Mouse (Mus musculus): Measurements from ENCODE around the gene Lrrk1. TPM values are rescaled to one million over a fixed set of nuclear protein-coding genes. Genes with fewer than 3 reads are reported as not detected.

Gene Lrrk1
- total RNA-seq, 4 experiments from 2014 or later = 2.2 to 3.8 (median 2.9) TPM

- DNase-seq (ENCODE audit: low spot score in 2 of 2) = no peak
These were observed 84.1 kb downstream of the Lrrk1 start for GRCm38 (mm10) chr7:66303922-66304660.

DNA sequence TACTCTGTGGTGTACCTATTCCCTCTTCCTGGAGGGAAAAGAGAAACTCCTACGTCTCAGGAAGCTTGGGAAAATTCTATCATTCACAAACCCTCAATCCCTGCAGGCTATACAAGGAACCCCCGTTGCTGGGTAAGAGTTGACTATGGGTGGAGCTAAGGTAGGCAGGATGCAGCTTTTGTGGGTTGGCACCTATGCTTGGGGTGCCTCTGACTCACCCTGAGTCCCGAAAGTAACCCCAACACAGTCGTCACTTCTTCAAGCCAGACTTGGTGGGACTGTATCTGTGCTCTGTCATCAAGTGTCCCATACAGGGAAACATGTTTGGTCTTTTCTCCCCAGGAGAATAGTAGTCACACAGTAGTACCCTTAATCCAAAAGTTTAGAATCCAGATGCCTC, 86.7 kb downstream of the Lrrk1 start:
- no peak for DNase-seq (ENCODE audit: low spot score in 2 of 2)

DNA sequence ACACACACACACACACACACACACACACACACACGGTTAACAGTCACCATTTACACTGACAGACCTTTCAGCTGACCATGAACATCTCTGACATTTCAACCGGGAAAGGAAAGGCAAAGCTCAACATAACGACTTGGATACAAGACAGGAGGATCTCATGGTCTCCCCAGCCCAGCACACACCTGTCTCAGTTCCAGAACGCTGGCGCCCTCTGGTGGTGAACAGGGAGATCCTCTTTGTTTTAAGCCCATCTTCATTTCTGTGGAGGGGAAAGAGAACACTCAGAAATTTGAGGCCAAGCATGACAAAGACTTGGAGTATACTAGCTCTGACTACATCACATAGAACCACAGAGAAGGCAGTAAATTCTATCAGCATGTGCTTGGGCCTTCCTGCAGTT, 87.5 kb downstream of the Lrrk1 start:
- DNase-seq (ENCODE audit: low spot score in 2 of 2) = peak; percentile 31 to 38

- DNase-seq (ENCODE audit: low spot score in 2 of 2) = no peak
These were observed 90.5 kb downstream of the Lrrk1 start for GRCm38 (mm10) chr7:66297656-66298021.

- no peak for DNase-seq (ENCODE audit: low spot score in 2 of 2)
These were observed 91.1 kb downstream of the Lrrk1 start for GRCm38 (mm10) chr7:66296921-66297655.

GRCm38 (mm10) chr7:66292552-66293376, 95.4 kb downstream of the Lrrk1 start:
- no peak for DNase-seq (ENCODE audit: low spot score in 2 of 2)

DNA sequence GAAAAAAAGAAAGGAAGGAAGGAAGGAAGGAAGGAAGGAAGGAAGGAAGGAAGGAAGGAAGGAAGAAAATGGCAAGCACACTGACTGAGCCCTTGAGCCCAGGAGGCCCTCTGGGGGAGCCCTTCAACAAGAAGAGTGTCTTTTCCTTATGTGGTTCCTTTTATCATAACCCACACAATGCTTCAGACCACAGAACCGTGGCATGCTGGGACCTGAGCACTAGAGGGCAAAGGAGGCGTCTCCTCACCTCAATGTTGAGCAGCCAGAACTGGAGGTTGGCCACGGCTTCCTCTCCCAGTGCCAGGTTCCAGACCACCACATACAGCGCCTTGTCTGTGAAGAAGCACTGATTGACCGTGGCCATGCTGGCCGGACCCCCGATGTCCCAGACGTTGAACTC, 96.1 kb downstream of the Lrrk1 start:
- DNase-seq (ENCODE audit: low spot score in 2 of 2) = no peak

DNA sequence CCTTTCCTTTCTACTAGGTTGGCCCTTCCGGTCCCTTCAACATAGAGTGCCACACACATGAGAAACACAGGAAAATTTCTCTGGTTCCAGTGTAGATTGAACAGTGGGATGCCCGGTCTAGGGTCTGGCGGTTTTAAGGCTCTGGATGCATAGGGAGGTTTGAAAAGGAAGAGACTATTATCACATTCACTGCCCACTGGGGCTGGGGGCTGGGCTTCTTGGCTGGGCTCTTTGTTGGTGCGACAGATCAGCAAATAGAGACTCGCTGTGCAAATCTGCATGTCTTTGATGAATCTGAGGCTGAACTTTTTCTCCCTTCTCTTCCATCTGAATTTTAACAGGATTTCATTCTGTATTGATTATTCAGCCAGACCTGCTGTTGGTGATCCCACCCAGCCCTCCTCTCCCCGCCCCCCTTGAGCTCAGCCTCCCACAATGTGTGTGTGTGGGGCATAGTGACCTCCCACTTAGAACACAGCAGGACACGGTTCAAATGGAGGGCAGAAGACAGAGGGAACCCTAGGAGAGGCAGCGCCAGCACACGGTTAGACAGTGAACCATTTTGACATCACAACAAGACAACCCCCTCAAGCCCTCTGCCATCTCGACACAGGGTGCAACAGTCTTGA, 105.1 kb downstream of the Lrrk1 start:
- DNase-seq (ENCODE audit: low spot score in 2 of 2) = no peak

DNA sequence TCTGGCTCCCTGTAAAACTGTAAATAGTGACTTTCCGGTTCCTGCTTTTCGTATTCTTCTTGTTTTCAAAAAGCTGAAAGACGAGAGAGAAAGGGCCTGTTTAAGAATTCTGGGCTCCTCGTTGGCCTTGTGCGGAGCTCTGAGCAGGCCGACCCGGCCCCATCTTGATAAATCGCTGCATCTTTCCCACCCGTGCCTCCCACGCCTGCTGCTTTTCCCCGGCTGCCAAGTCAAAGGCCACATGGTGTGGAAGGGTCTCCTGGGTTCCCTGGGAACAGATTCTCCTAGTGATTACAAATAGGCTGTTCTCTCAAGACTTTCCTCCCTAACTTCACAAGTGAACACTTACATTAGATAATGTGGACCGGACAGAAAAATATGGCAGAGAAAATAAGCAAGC, 105.9 kb downstream of the Lrrk1 start:
- DNase-seq (ENCODE audit: low spot score in 2 of 2) = no peak

DNA sequence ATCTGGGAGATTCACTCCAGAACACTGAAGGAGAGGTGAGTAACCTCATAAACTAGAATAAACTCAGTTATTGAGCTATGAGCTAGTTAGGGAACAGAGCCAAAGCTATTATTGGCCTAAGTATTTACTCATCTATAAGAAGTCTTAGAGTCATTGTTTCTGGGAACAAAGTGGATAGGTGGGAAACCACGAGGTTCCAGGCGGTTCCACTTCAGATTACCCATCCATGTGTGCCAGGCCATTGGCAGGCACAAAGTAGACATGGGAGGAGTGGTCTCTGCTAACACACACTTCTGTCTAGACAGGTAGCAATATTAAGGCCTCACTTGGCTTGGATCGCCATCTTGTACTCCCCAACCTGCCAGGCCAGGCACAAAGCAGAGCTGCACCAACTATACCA, 110.1 kb downstream of the Lrrk1 start:
- no peak for DNase-seq (ENCODE audit: low spot score in 2 of 2)

DNA sequence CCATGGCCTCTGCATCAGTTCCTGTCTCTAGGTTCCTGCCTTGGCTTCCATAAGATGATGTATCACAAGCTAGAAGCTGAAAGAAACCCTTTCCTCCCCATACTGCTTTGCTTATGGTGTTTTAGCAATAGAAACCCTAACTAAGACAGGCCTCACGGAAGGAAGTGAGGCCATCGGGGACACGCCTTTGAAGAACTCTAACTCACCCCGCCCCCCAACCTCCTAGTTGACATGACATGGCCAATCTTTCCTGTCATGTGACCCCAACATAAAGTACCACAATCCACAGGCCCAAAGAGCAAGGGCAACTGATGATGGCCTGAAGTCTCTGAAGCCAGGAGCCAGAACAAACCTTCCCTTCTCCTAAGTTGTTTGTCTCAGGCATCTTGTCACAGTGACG, 114.7 kb downstream of the Lrrk1 start:
- DNase-seq (ENCODE audit: low spot score in 2 of 2) = no peak

GRCm38 (mm10) chr7:66271226-66271625, 116.9 kb downstream of the Lrrk1 start:
- no peak for DNase-seq (ENCODE audit: low spot score in 2 of 2)

- no peak for DNase-seq (ENCODE audit: low spot score in 2 of 2)
These were observed 121.0 kb downstream of the Lrrk1 start for GRCm38 (mm10) chr7:66266942-66267850.

- no peak for DNase-seq (ENCODE audit: low spot score in 2 of 2)
These were observed 124.7 kb downstream of the Lrrk1 start for GRCm38 (mm10) chr7:66263421-66263820.

- no peak for DNase-seq (ENCODE audit: low spot score in 2 of 2)
These were observed 125.5 kb downstream of the Lrrk1 start for GRCm38 (mm10) chr7:66262570-66263156.

- no peak for DNase-seq (ENCODE audit: low spot score in 2 of 2)
These were observed 127.3 kb downstream of the Lrrk1 start for GRCm38 (mm10) chr7:66260763-66261390.

GRCm38 (mm10) chr7:66260295-66260694, 127.9 kb downstream of the Lrrk1 start:
- DNase-seq (ENCODE audit: low spot score in 2 of 2) = no peak

DNA sequence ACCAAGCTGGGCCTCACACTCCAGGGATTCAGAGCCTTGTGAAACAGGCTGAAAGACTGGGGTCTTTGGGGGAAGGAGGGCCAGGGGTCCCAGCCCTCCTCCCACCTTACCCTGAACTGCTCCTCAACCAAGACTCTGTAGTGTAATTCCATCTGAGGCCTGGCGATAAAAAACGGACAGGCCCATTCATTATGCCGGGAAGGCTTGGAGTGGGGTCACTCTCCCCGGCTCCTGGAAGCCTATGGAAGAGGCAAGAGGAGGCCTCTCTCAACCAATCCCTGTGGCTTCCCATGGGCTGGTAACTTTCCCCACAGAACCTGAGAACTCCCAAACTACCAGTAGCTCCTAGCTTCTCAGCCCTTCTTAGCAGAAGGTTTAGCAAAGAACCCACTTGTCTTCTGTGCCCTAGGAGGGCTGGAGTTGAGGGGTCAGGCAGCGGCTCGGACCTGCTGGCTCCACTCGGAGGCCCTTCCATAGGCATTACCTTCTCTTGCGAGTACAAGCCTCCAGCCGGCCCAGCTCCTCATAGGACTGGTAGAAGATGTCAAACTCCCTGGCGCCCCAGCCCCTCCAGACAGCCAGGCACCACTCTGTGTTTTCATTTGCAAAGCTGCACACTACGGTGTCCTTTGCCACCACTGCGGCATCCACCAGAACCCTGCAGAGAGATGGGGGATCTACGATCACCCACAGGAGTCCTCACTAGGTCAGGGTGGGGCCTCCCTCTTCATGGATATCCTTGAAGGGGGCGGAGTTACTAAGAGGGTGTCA, 128.5 kb downstream of the Lrrk1 start:
- no peak for DNase-seq (ENCODE audit: low spot score in 2 of 2)

DNA sequence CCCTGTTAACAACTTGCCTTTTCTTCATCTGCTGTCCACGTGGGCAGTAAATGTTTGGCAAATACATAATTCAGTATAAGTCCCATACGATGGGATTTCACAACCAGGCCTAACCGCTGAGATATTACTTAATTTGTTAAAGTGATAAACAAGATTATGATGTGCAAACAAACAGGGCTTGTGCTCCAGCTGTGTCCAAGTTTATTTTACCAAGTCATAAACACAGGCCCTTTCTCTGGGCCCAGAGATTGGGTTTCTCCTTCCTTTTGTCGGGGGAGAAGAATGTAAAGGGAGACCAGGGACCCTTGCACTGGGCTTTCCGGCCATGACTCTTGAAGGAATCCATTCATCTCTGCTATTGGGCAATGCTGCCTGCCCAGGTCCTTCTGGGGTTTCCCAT, 129.2 kb downstream of the Lrrk1 start:
- DNase-seq (ENCODE audit: low spot score in 2 of 2) = no peak

Measured in gastrocnemius, adult 8-10 months (tissue).